Mouse (Mus musculus) embryonic facial prominence, embryonic 14.5 days (tissue): Measurements from ENCODE around the gene Grin3b. TPM values are rescaled to one million over a fixed set of nuclear protein-coding genes. Genes with fewer than 3 reads are reported as not detected.

Experiments
- ATAC-seq: fragments of 200-750 bp; cut with Nextera tagmentation; 2 replicates; pipeline ENCODE4 v1.8.0; 2017; ENCODE audit warnings: low read depth, moderate number of reproducible peaks, moderate TSS enrichment
- DNase-seq: peaks from one replicate; pipeline ENCODE4 v3.0.0-alpha.2; 2015; ENCODE audit warnings: low spot score
- H3K27ac ChIP-seq: fragments of 300-500 bp; sonication (generic); replicated peaks from 2 replicates; pipeline ENCODE4 v1.5.1; 2014; ENCODE audit warnings: low read depth, mild to moderate bottlenecking, low read length, moderate library complexity
- H3K27me3 ChIP-seq: fragments of 300-500 bp; sonication (generic); replicated peaks from 2 replicates; pipeline ENCODE4 v1.6.1; 2014; ENCODE audit warnings: low read length; ENCODE audit not compliant: control insufficient read depth, insufficient read depth
- H3K36me3 ChIP-seq: fragments of 300-500 bp; sonication (generic); 2 replicates; pipeline ENCODE4 v1.6.1; 2014; ENCODE audit warnings: low read length, mixed read lengths; ENCODE audit not compliant: control insufficient read depth, insufficient read depth
- H3K4me1 ChIP-seq: fragments of 300-500 bp; sonication (generic); 2 replicates; pipeline ENCODE4 v1.6.1; 2014; ENCODE audit warnings: antibody characterized with exemption, low read length; ENCODE audit not compliant: control insufficient read depth, insufficient read depth
- H3K4me2 ChIP-seq: fragments of 300-500 bp; sonication (generic); 2 replicates; pipeline ENCODE4 v1.6.1; 2014; ENCODE audit warnings: low read depth, mild to moderate bottlenecking, low read length, moderate library complexity, mixed read lengths
- H3K4me3 ChIP-seq: fragments of 300-500 bp; sonication (generic); 2 replicates; pipeline ENCODE4 v1.5.1; 2014; ENCODE audit warnings: low read depth, mild to moderate bottlenecking, low read length
- H3K9ac ChIP-seq: fragments of 300-500 bp; sonication (generic); 2 replicates; pipeline ENCODE4 v1.6.1; 2014; ENCODE audit warnings: low read depth, mild to moderate bottlenecking, low read length, moderate library complexity, mixed read lengths
- H3K9me3 ChIP-seq: fragments of 300-500 bp; sonication (generic); 2 replicates; pipeline ENCODE4 v1.6.1; 2016; ENCODE audit warnings: low read length; ENCODE audit not compliant: control insufficient read depth
- WGBS: fragments of 180-500 bp; shearing (Covaris S2); extraction: QIAGEN DNeasy Blood & Tissue Kit; methylation state at CpG from one replicate; pipeline ENCODE4 v1.1.7; 2014; 5-methylcytosine and 5-hydroxymethylcytosine counted together
- polyA plus RNA-seq: library from polyadenylated mRNA; unstranded; fragments of >200 nt; fragmentation: Nextera tagmentation; extraction: Ambion mirVana; gene quantifications from 2 replicates; pipeline ENCODE4 v1.2.1, GENCODE M21; 2014

Gene Grin3b
- polyA plus RNA-seq, 1 experiment from 2014 or later = 0.56 TPM

GRCm38 (mm10) chr10:79969124-79969568 is 1.4 kb upstream of the Grin3b start:
- no peak for DNase-seq
- peaks cover 50% of the 10 kb centered on the region for H3K36me3 ChIP-seq
- H3K27ac ChIP-seq = no peak overlapping the region
- no peak overlapping the region for H3K4me3 ChIP-seq
- 0 out of 2 replicates have a peak, but pooled peaks cover 13% of the 10 kb centered on the region for H3K27me3 ChIP-seq
- H3K4me1 ChIP-seq = no peaks in the 10 kb centered on the region
- WGBS = 13% methylated on average over 3 of the region's 3 CpGs
- H3K9me3 ChIP-seq = no peaks in the 10 kb centered on the region
- no peak for ATAC-seq
- H3K9ac ChIP-seq = no peak overlapping the region
- no peak overlapping the region for H3K4me2 ChIP-seq

DNA sequence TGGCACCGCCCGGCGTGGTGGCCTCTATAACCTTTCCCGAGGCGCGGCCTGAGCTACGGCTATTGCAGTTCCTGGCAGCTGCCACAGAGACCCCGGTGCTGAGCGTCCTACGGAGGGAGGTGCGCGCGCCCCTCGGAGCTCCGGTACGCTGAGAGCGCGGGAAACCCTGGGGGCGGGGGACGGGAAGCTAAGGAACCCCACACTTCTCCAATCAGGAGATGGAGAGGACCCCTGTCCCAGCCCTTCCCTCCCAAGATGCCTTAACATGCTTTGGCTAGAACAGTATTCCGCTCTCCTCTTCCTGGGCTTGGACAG is 625 bp downstream of the Grin3b start:
- H3K4me2 ChIP-seq = peak overlapping the region; percentile 96
- 0 out of 2 replicates have a peak, but pooled peaks cover 13% of the 10 kb centered on the region for H3K27me3 ChIP-seq
- 1% methylated on average over 15 of the region's 21 CpGs for WGBS
- H3K9me3 ChIP-seq = no peaks in the 10 kb centered on the region
- H3K27ac ChIP-seq = no peak overlapping the region
- peak overlapping the region; percentile 54 for H3K4me3 ChIP-seq
- H3K4me1 ChIP-seq = no peaks in the 10 kb centered on the region
- peaks cover 49% of the 10 kb centered on the region for H3K36me3 ChIP-seq
- peak overlapping the region; percentile 76 for H3K9ac ChIP-seq
- DNase-seq (peak; percentile 63), ATAC-seq (peak; percentile 34)

- Histone ChIP-seq H3K27me3 (0 out of 2 replicates have a peak, but pooled peaks cover 13% of the 10 kb centered on the region), H3K4me3 (no peak overlapping the region), H3K9me3 (no peaks in the 10 kb centered on the region), H3K4me2 (no peak overlapping the region), H3K9ac (no peak overlapping the region), H3K27ac (no peak overlapping the region), H3K4me1 (no peaks in the 10 kb centered on the region), H3K36me3 (peaks cover 49% of the 10 kb centered on the region)
- no peak for DNase-seq
- WGBS = 70% methylated on average over 7 of the region's 14 CpGs
- no peak for ATAC-seq
Observed at GRCm38 (mm10) chr10:79972831-79973230, 2.3 kb downstream of the Grin3b start.

GRCm38 (mm10) chr10:79974087-79974486 is 3.6 kb downstream of the Grin3b start:
- no peak for DNase-seq
- Histone ChIP-seq H3K27ac (no peak overlapping the region), H3K9ac (no peak overlapping the region), H3K36me3 (peaks cover 55% of the 10 kb centered on the region), H3K4me2 (no peak overlapping the region), H3K4me1 (no peaks in the 10 kb centered on the region), H3K9me3 (no peaks in the 10 kb centered on the region), H3K27me3 (0 out of 2 replicates have a peak, but pooled peaks cover 13% of the 10 kb centered on the region), H3K4me3 (no peak overlapping the region)
- WGBS = 86% methylated on average over 20 of the region's 21 CpGs
- no peak for ATAC-seq

- WGBS = 80% methylated on average over 8 of the region's 8 CpGs
- DNase-seq (no peak), ATAC-seq (no peak)
- no peak overlapping the region for H3K4me2 ChIP-seq
- 0 out of 2 replicates have a peak, but pooled peaks cover 13% of the 10 kb centered on the region for H3K27me3 ChIP-seq
- H3K36me3 ChIP-seq = peaks cover 59% of the 10 kb centered on the region
- no peak overlapping the region for H3K27ac ChIP-seq
- no peak overlapping the region for H3K4me3 ChIP-seq
- H3K4me1 ChIP-seq = no peaks in the 10 kb centered on the region
- no peak overlapping the region for H3K9ac ChIP-seq
- H3K9me3 ChIP-seq = no peaks in the 10 kb centered on the region
Observed at GRCm38 (mm10) chr10:79974668-79975067, 4.2 kb downstream of the Grin3b start.

GRCm38 (mm10) chr10:79976071-79976721 is 5.7 kb downstream of the Grin3b start:
- Histone ChIP-seq H3K4me3 (no peak overlapping the region), H3K4me1 (no peaks in the 10 kb centered on the region), H3K36me3 (peaks cover 63% of the 10 kb centered on the region), H3K27ac (no peak overlapping the region), H3K9ac (no peak overlapping the region), H3K4me2 (no peak overlapping the region), H3K9me3 (no peaks in the 10 kb centered on the region), H3K27me3 (0 out of 2 replicates have a peak, but pooled peaks cover 8% of the 10 kb centered on the region)
- DNase-seq (no peak), ATAC-seq (no peak)
- 89% methylated on average over 28 of the region's 28 CpGs for WGBS

GRCm38 (mm10) chr10:79976722-79977107 is 6.2 kb downstream of the Grin3b start:
- no peaks in the 10 kb centered on the region for H3K9me3 ChIP-seq
- H3K4me1 ChIP-seq = no peaks in the 10 kb centered on the region
- no peak overlapping the region for H3K4me2 ChIP-seq
- no peak overlapping the region for H3K27ac ChIP-seq
- H3K27me3 ChIP-seq = 0 out of 2 replicates have a peak, but pooled peaks cover 7% of the 10 kb centered on the region
- peaks cover 63% of the 10 kb centered on the region for H3K36me3 ChIP-seq
- no peak for ATAC-seq
- DNase-seq = no peak
- 76% methylated on average over 10 of the region's 36 CpGs for WGBS
- H3K9ac ChIP-seq = no peak overlapping the region
- no peak overlapping the region for H3K4me3 ChIP-seq

GRCm38 (mm10) chr10:79977324-79977723 is 6.8 kb downstream of the Grin3b start:
- no peak overlapping the region for H3K9ac ChIP-seq
- H3K27ac ChIP-seq = no peak overlapping the region
- no peak overlapping the region for H3K4me2 ChIP-seq
- 84% methylated on average over 27 of the region's 28 CpGs for WGBS
- H3K36me3 ChIP-seq = peaks cover 63% of the 10 kb centered on the region
- H3K4me1 ChIP-seq = no peaks in the 10 kb centered on the region
- DNase-seq = no peak
- no peak overlapping the region for H3K4me3 ChIP-seq
- H3K9me3 ChIP-seq = no peaks in the 10 kb centered on the region
- ATAC-seq = no peak
- H3K27me3 ChIP-seq = 0 out of 2 replicates have a peak, but pooled peaks cover 3% of the 10 kb centered on the region

- H3K4me1 ChIP-seq = peaks cover 4% of the 10 kb centered on the region
- ATAC-seq = no peak
- no peaks in the 10 kb centered on the region for H3K9me3 ChIP-seq
- H3K36me3 ChIP-seq = peaks cover 63% of the 10 kb centered on the region
- H3K4me2 ChIP-seq = no peak overlapping the region
- H3K9ac ChIP-seq = no peak overlapping the region
- no peak for DNase-seq
- H3K27ac ChIP-seq = no peak overlapping the region
- H3K27me3 ChIP-seq = 0 out of 2 replicates have a peak, but pooled peaks cover 3% of the 10 kb centered on the region
- no peak overlapping the region for H3K4me3 ChIP-seq
- 98% methylated on average over 21 of the region's 21 CpGs for WGBS
Observed at GRCm38 (mm10) chr10:79978061-79978460, 7.5 kb downstream of the Grin3b start.
